Mouse (Mus musculus) neutrophil, adult 5-6 weeks (primary cell): ENCODE measurements around the gene Tmem178b. TPM values are rescaled to one million over a fixed set of nuclear protein-coding genes. Genes with fewer than 3 reads are reported as not detected.

Source experiments
- ATAC-seq: fragments of 151-379, 151-347 bp; 2 replicates; pipeline ENCODE4 v1.8.0; 2017; ENCODE audit warnings: mild to moderate bottlenecking, moderate TSS enrichment; ENCODE audit not compliant: insufficient number of reproducible peaks, poor library complexity, low FRiP score, severe bottlenecking; ENCODE audit errors: extremely low read depth
- total RNA-seq: library from RNA; stranded (forward); fragments of 200-1000 nt; gene quantifications from 2 replicates; pipeline ENCODE4 v1.2.3, GENCODE M21; 2017

The Tmem178b gene
- total RNA-seq, 1 experiment from 2014 or later, result not detected

- ATAC-seq, result no peak
These were observed 347.6 kb downstream of the Tmem178b start for GRCm38 (mm10) chr6:40220634-40221120.

- no peak for ATAC-seq
These were observed 352.7 kb downstream of the Tmem178b start for GRCm38 (mm10) chr6:40225585-40226280.

GRCm38 (mm10) chr6:40228981-40229380, 355.9 kb downstream of the Tmem178b start:
- ATAC-seq, result no peak

DNA sequence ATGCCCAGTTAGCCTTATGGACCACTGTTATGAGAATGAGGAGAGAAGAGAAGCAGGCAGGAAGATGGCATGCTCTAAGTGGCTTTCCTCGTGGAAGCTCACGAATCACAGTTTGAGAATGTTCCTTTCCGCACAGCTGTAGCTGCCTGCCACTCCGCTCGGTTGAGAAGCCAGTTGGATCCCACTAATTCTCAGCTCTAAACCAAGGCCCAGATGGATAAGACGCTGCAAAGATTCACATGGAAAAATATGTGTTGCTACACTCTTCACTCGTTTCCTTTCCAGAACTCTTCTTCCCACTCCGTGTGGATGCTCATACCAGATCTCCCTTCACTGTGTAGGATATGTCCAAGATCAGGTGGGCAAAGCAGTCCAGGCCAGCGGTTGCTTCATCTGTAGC, 356.9 kb downstream of the Tmem178b start:
- no peak for ATAC-seq

DNA sequence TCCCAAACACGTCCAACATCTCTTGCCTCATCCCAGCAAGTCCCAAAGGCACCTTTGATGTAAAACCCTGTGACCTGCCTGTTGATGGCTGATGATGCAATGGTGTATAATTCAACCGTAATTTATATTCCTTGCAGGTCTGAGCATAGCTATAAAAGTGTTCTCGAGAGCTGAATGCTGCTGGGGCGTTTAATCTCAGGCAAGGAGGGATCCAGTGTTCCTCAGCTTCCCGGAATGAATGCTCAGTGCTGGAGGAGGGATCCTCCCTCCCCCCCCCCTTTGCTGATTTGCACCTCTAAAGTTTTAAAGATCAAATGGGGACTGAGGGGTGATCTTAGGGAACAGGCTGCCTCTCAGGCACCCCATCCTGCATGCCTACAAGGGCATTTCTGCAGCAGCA, 361.0 kb downstream of the Tmem178b start:
- ATAC-seq, result no peak

GRCm38 (mm10) chr6:40235793-40236470, 362.9 kb downstream of the Tmem178b start:
- ATAC-seq, result no peak

- ATAC-seq, result no peak
These were observed 364.0 kb downstream of the Tmem178b start for GRCm38 (mm10) chr6:40236841-40237765.

GRCm38 (mm10) chr6:40238857-40239256, 365.8 kb downstream of the Tmem178b start:
- ATAC-seq, result no peak

GRCm38 (mm10) chr6:40240671-40241070, 367.6 kb downstream of the Tmem178b start:
- ATAC-seq, result no peak

GRCm38 (mm10) chr6:40247398-40247946, 374.4 kb downstream of the Tmem178b start:
- ATAC-seq, result no peak

GRCm38 (mm10) chr6:40249939-40250338, 376.9 kb downstream of the Tmem178b start:
- no peak for ATAC-seq

- no peak for ATAC-seq
These were observed 390.6 kb downstream of the Tmem178b start for GRCm38 (mm10) chr6:40263687-40264086.

GRCm38 (mm10) chr6:40300707-40301106, 427.6 kb downstream of the Tmem178b start:
- ATAC-seq, result no peak

- no peak for ATAC-seq
These were observed 430.3 kb downstream of the Tmem178b start for GRCm38 (mm10) chr6:40303379-40303778.

Other genes starting within 250 kb of the Tmem178b start
- gene Braf, start 147.8 kb upstream of the Tmem178b start, total RNA-seq, result 49.6 and 50.4 TPM in 2 replicates
- 15.2 and 19.4 TPM in 2 replicates for gene Mrps33, start 62.3 kb upstream of the Tmem178b start, total RNA-seq